Mouse (Mus musculus): Measurements from ENCODE around the gene Ncam2. TPM values are rescaled to one million over a fixed set of nuclear protein-coding genes. Genes with fewer than 3 reads are reported as not detected.

Gene Ncam2
- 45.2 and 51.9 TPM in 2 replicates for polyA plus RNA-seq (2014; fragmentation: Nextera tagmentation; extraction: Ambion mirVana)

- Histone ChIP-seq H3K4me3 (ENCODE audit: low read depth, low read length) (peak within 1 kb of the TSS; percentile 62), H3K9me3 (ENCODE audit: control insufficient read depth, low read length) (no peaks in the 10 kb centered on the region), H3K27me3 (ENCODE audit: control insufficient read depth, insufficient read depth, low read length) (no peaks in the 10 kb centered on the region), H3K36me3 (ENCODE audit: control insufficient read depth, insufficient read depth, low read length) (no peaks in the 10 kb centered on the region), H3K4me1 (ENCODE audit: control insufficient read depth, insufficient read depth, low read length) (no peaks in the 10 kb centered on the region), H3K4me2 (ENCODE audit: low read depth, low read length) (peak within 1 kb of the TSS; percentile 61), H3K9ac (replicated peaks; ENCODE audit: low read depth, low read length) (peak within 1 kb of the TSS; percentile 67), H3K27ac (ENCODE audit: low read depth, low read length) (peak within 1 kb of the TSS; percentile 81)
- peak; percentile 86 for ATAC-seq (ENCODE audit: low read depth)
- 1% methylated on average over 57 of the region's 70 CpGs for WGBS
These were observed at the start of gene Ncam2 for GRCm38 (mm10) chr16:81200201-81201071. TSS of gene Ncam2 (plus strand) at chr16:81200697.

GRCm38 (mm10) chr16:81170828-81171227, 29.7 kb upstream of the Ncam2 start:
- no peaks in the 10 kb centered on the region for H3K4me1 ChIP-seq (ENCODE audit: control insufficient read depth, insufficient read depth, low read length)
- H3K9ac ChIP-seq (replicated peaks; ENCODE audit: low read depth, low read length) = no peak overlapping the region
- H3K4me3 ChIP-seq (ENCODE audit: low read depth, low read length) = no peak overlapping the region
- H3K4me2 ChIP-seq (ENCODE audit: low read depth, low read length) = no peak overlapping the region
- no peaks in the 10 kb centered on the region for H3K36me3 ChIP-seq (ENCODE audit: control insufficient read depth, insufficient read depth, low read length)
- 73% methylated on average over 2 of the region's 2 CpGs for WGBS
- no peak overlapping the region for H3K27ac ChIP-seq (ENCODE audit: low read depth, low read length)
- H3K9me3 ChIP-seq (ENCODE audit: control insufficient read depth, low read length) = no peaks in the 10 kb centered on the region
- ATAC-seq (ENCODE audit: low read depth) = no peak
- H3K27me3 ChIP-seq (ENCODE audit: control insufficient read depth, insufficient read depth, low read length) = no peaks in the 10 kb centered on the region

DNA sequence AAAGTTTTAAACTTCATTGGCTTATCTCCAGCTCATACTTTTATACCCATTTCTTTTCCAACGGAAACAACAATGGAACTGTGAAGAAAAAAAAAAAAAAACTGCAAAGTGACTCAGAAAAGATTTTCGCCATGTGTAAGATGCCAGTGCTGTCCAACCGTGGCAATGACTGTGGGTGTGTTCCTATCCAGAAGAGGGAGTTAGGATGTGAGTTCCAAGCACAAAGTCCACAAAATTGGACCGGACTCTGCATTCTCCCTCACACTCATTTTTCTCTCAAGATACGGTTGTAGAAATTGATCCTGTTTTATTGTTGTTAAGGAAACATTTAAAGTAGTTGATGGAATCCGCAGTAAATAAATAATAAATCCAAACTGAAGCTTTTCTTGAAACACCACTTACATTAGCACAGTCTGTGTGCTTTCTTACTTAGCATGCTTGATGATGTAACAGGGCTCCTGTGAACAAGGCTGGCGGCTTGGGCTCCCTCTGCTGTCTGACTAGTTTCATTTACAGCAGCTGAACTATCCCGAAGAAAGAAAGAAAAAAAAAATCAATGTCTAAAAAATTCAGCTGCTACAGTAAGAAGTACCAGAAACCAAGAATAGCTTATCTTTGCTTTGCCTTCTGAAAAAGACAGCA, 25.1 kb upstream of the Ncam2 start:
- no peaks in the 10 kb centered on the region for H3K36me3 ChIP-seq (ENCODE audit: control insufficient read depth, insufficient read depth, low read length)
- H3K4me2 ChIP-seq (ENCODE audit: low read depth, low read length) = no peak overlapping the region
- no peak overlapping the region for H3K27ac ChIP-seq (ENCODE audit: low read depth, low read length)
- no peaks in the 10 kb centered on the region for H3K9me3 ChIP-seq (ENCODE audit: control insufficient read depth, low read length)
- H3K4me3 ChIP-seq (ENCODE audit: low read depth, low read length) = no peak overlapping the region
- H3K9ac ChIP-seq (replicated peaks; ENCODE audit: low read depth, low read length) = no peak overlapping the region
- H3K27me3 ChIP-seq (ENCODE audit: control insufficient read depth, insufficient read depth, low read length) = no peaks in the 10 kb centered on the region
- 52% methylated on average over 8 of the region's 8 CpGs for WGBS
- peak; percentile 91; the same call in 1 of the 2 replicates for ATAC-seq (ENCODE audit: low read depth)
- H3K4me1 ChIP-seq (ENCODE audit: control insufficient read depth, insufficient read depth, low read length) = no peaks in the 10 kb centered on the region

DNA sequence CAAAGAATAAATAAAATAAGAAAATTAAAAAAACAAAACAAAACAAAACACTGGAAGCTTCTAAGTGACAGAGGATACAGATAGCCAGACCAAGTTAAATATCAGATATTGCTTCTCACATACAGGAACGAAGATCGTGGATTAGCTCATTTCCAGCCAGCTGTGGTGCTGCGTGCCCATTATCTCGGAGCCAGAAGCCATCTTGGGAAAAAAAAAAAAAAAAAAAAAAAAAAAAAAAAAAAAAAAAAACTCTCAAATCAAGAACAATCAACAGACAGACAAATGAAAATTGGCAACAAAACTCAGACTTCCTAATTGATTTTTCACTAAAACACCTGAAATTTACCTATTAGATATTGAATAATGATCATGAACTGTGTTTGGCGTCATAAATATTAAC, 20.7 kb upstream of the Ncam2 start:
- ATAC-seq (ENCODE audit: low read depth) = no peak
- Histone ChIP-seq H3K36me3 (ENCODE audit: control insufficient read depth, insufficient read depth, low read length) (no peaks in the 10 kb centered on the region), H3K4me3 (ENCODE audit: low read depth, low read length) (no peak overlapping the region), H3K9me3 (ENCODE audit: control insufficient read depth, low read length) (no peaks in the 10 kb centered on the region), H3K27ac (ENCODE audit: low read depth, low read length) (no peak overlapping the region), H3K9ac (replicated peaks; ENCODE audit: low read depth, low read length) (no peak overlapping the region), H3K4me1 (ENCODE audit: control insufficient read depth, insufficient read depth, low read length) (no peaks in the 10 kb centered on the region), H3K27me3 (ENCODE audit: control insufficient read depth, insufficient read depth, low read length) (no peaks in the 10 kb centered on the region), H3K4me2 (ENCODE audit: low read depth, low read length) (no peak overlapping the region)
- 93% methylated on average over 5 of the region's 5 CpGs for WGBS

DNA sequence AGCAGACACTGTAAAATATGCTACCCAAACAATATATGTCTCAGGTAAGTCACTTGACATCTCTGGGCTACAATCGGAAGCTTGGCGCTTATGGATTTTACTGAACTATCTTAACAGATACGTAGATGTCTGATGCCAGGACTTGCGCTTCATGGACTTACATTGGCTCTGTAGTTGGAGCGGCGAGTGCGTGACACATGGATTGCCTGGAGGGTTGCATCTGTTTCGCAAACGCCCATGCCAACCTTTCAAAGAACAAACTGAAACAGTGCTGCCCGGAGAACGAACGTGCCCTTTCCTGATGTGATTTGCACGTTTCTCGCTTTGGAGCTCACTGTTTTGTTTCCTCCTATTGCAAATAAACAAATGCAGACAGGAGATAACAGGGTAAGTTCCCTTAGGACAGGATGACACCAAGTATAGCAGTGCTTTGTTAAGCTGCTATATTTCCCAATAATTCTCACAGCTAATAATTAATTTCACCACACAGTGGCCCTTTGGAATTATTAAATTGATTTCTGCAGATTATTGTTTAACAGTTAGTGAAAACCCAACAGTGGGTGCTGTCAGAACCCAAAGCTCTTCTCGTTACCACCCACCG, 12.8 kb upstream of the Ncam2 start:
- no peak overlapping the region for H3K4me2 ChIP-seq (ENCODE audit: low read depth, low read length)
- H3K9me3 ChIP-seq (ENCODE audit: control insufficient read depth, low read length) = no peaks in the 10 kb centered on the region
- no peak overlapping the region for H3K4me3 ChIP-seq (ENCODE audit: low read depth, low read length)
- H3K27ac ChIP-seq (ENCODE audit: low read depth, low read length) = no peak overlapping the region
- no peaks in the 10 kb centered on the region for H3K4me1 ChIP-seq (ENCODE audit: control insufficient read depth, insufficient read depth, low read length)
- no peaks in the 10 kb centered on the region for H3K36me3 ChIP-seq (ENCODE audit: control insufficient read depth, insufficient read depth, low read length)
- 67% methylated on average over 16 of the region's 16 CpGs for WGBS
- no peak overlapping the region for H3K9ac ChIP-seq (replicated peaks; ENCODE audit: low read depth, low read length)
- ATAC-seq (ENCODE audit: low read depth) = peak; percentile 65; the same call in 1 of the 2 replicates
- no peaks in the 10 kb centered on the region for H3K27me3 ChIP-seq (ENCODE audit: control insufficient read depth, insufficient read depth, low read length)

GRCm38 (mm10) chr16:81191621-81192020, 8.9 kb upstream of the Ncam2 start:
- ATAC-seq (ENCODE audit: low read depth) = no peak
- 89% methylated on average over 2 of the region's 2 CpGs for WGBS

GRCm38 (mm10) chr16:81192607-81193006, 7.9 kb upstream of the Ncam2 start:
- H3K36me3 ChIP-seq (ENCODE audit: control insufficient read depth, insufficient read depth, low read length) = no peaks in the 10 kb centered on the region
- ATAC-seq (ENCODE audit: low read depth) = no peak
- H3K9ac ChIP-seq (replicated peaks; ENCODE audit: low read depth, low read length) = no peak overlapping the region
- H3K4me2 ChIP-seq (ENCODE audit: low read depth, low read length) = no peak overlapping the region
- WGBS = 75% methylated on average over 4 of the region's 4 CpGs
- H3K4me3 ChIP-seq (ENCODE audit: low read depth, low read length) = no peak overlapping the region
- no peak overlapping the region for H3K27ac ChIP-seq (ENCODE audit: low read depth, low read length)
- H3K27me3 ChIP-seq (ENCODE audit: control insufficient read depth, insufficient read depth, low read length) = no peaks in the 10 kb centered on the region
- no peaks in the 10 kb centered on the region for H3K4me1 ChIP-seq (ENCODE audit: control insufficient read depth, insufficient read depth, low read length)
- no peaks in the 10 kb centered on the region for H3K9me3 ChIP-seq (ENCODE audit: control insufficient read depth, low read length)

More at GRCm38 (mm10) chr16:81191621-81192020, 8.9 kb upstream of the Ncam2 start:
- Histone ChIP-seq H3K9me3 (ENCODE audit: control insufficient read depth, low read length) (no peaks in the 10 kb centered on the region), H3K27me3 (ENCODE audit: control insufficient read depth, insufficient read depth, low read length) (no peaks in the 10 kb centered on the region), H3K4me1 (ENCODE audit: control insufficient read depth, insufficient read depth, low read length) (no peaks in the 10 kb centered on the region), H3K36me3 (ENCODE audit: control insufficient read depth, insufficient read depth, low read length) (no peaks in the 10 kb centered on the region), H3K9ac (replicated peaks; ENCODE audit: low read depth, low read length) (no peak overlapping the region), H3K4me2 (ENCODE audit: low read depth, low read length) (no peak overlapping the region), H3K27ac (ENCODE audit: low read depth, low read length) (no peak overlapping the region), H3K4me3 (ENCODE audit: low read depth, low read length) (no peak overlapping the region)

GRCm38 (mm10) chr16:81199467-81199866, 1.0 kb upstream of the Ncam2 start:
- 89% methylated on average over 5 of the region's 5 CpGs for WGBS
- H3K4me2 ChIP-seq (ENCODE audit: low read depth, low read length) = no peak overlapping the region
- no peaks in the 10 kb centered on the region for H3K36me3 ChIP-seq (ENCODE audit: control insufficient read depth, insufficient read depth, low read length)
- no peak overlapping the region for H3K4me3 ChIP-seq (ENCODE audit: low read depth, low read length)
- H3K27ac ChIP-seq (ENCODE audit: low read depth, low read length) = no peak overlapping the region
- H3K9ac ChIP-seq (replicated peaks; ENCODE audit: low read depth, low read length) = no peak overlapping the region
- no peaks in the 10 kb centered on the region for H3K4me1 ChIP-seq (ENCODE audit: control insufficient read depth, insufficient read depth, low read length)
- H3K9me3 ChIP-seq (ENCODE audit: control insufficient read depth, low read length) = no peaks in the 10 kb centered on the region
- no peak for ATAC-seq (ENCODE audit: low read depth)
- H3K27me3 ChIP-seq (ENCODE audit: control insufficient read depth, insufficient read depth, low read length) = no peaks in the 10 kb centered on the region

DNA sequence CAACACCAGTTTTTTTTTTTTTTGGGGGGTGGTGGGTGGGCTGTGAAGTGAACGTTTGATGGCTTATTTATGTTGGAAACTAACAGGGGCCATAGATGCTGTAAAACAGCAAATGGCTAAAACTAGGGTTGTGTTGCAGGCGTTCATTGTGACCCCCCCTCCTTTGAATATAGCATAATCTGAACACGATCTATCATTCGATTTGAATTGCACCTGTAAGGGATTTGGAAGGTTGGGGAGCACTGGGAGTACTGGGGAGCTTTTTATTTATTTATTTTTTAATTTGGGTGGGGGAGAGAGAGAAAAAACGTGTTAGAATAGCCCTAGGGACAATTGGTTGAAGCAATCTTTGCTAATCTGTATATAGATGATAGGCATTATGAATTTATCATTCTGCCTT, 974 bp downstream of the Ncam2 start:
- WGBS = 24% methylated on average over 5 of the region's 5 CpGs
- ATAC-seq (ENCODE audit: low read depth) = no peak
- Histone ChIP-seq H3K4me2 (ENCODE audit: low read depth, low read length) (peak overlapping the region; percentile 61), H3K36me3 (ENCODE audit: control insufficient read depth, insufficient read depth, low read length) (no peaks in the 10 kb centered on the region), H3K27ac (ENCODE audit: low read depth, low read length) (peak overlapping the region; percentile 81), H3K9ac (replicated peaks; ENCODE audit: low read depth, low read length) (peak overlapping the region; percentile 67; the same call in 1 of the 2 replicates), H3K27me3 (ENCODE audit: control insufficient read depth, insufficient read depth, low read length) (no peaks in the 10 kb centered on the region), H3K4me3 (ENCODE audit: low read depth, low read length) (peak overlapping the region; percentile 62), H3K9me3 (ENCODE audit: control insufficient read depth, low read length) (no peaks in the 10 kb centered on the region), H3K4me1 (ENCODE audit: control insufficient read depth, insufficient read depth, low read length) (no peaks in the 10 kb centered on the region)

Data from neural tube, embryonic 14.5 days (tissue).